Mouse (Mus musculus) adrenal gland, postnatal 10 days (tissue): ENCODE measurements around the gene Lrmp. TPM values are rescaled to one million over a fixed set of nuclear protein-coding genes. Genes with fewer than 3 reads are reported as not detected.
"Not testable (repeated sequence)": the region's sequence is repeated elsewhere in the genome, so short reads cannot be mapped to it uniquely, and the experiment has no call there.

Source experiments
- DNase-seq: peaks from one replicate; pipeline ENCODE4 v3.0.0; 2021; ENCODE audit warnings: mixed read lengths
- total RNA-seq, 2 experiments: library from RNA; stranded (reverse); gene quantifications; 2 replicates each; pipeline ENCODE4 v1.2.3; 2021

Gene Lrmp
- total RNA-seq, 2 experiments from 2014 or later: 5.8 to 7.4 TPM

- no peak for DNase-seq
These were observed 11.1 kb upstream of the Lrmp start for GRCm38 (mm10) chr6:145104241-145104939.

- DNase-seq: no peak
These were observed 10.0 kb upstream of the Lrmp start for GRCm38 (mm10) chr6:145105439-145105838.

GRCm38 (mm10) chr6:145106163-145106842, 9.2 kb upstream of the Lrmp start:
- no peak for DNase-seq

- no peak for DNase-seq
These were observed 4.7 kb upstream of the Lrmp start for GRCm38 (mm10) chr6:145110786-145111185.

- DNase-seq: peak; percentile 51
These were observed 2.6 kb upstream of the Lrmp start for GRCm38 (mm10) chr6:145112865-145113264.

GRCm38 (mm10) chr6:145114561-145114960, 892 bp upstream of the Lrmp start:
- no peak for DNase-seq

- DNase-seq: no peak
These were observed 732 bp downstream of the Lrmp start for GRCm38 (mm10) chr6:145116098-145116672.

- DNase-seq: no peak
These were observed 4.6 kb downstream of the Lrmp start for GRCm38 (mm10) chr6:145120086-145120485.

- DNase-seq: peak; percentile 23
These were observed 5.5 kb downstream of the Lrmp start for GRCm38 (mm10) chr6:145120787-145121589.

GRCm38 (mm10) chr6:145121590-145122420, 6.4 kb downstream of the Lrmp start:
- DNase-seq: no peak

- DNase-seq: no peak
These were observed 7.1 kb downstream of the Lrmp start for GRCm38 (mm10) chr6:145122423-145123059.

GRCm38 (mm10) chr6:145123136-145124060, 7.9 kb downstream of the Lrmp start:
- no peak for DNase-seq

- DNase-seq: no peak
These were observed 9.2 kb downstream of the Lrmp start for GRCm38 (mm10) chr6:145124621-145125020.

- DNase-seq: peak; percentile 37
These were observed 10.2 kb downstream of the Lrmp start for GRCm38 (mm10) chr6:145125591-145126113.

- DNase-seq: no peak
These were observed 12.2 kb downstream of the Lrmp start for GRCm38 (mm10) chr6:145127652-145128051.

GRCm38 (mm10) chr6:145129563-145129962, 14.1 kb downstream of the Lrmp start:
- DNase-seq: no peak

- DNase-seq: no peak
These were observed 16.5 kb downstream of the Lrmp start for GRCm38 (mm10) chr6:145131991-145132390.

- DNase-seq: not testable (repeated sequence)
These were observed 17.5 kb downstream of the Lrmp start for GRCm38 (mm10) chr6:145132969-145133368.

- DNase-seq: no peak
These were observed 19.8 kb downstream of the Lrmp start for GRCm38 (mm10) chr6:145135295-145135694.

GRCm38 (mm10) chr6:145135804-145136203, 20.4 kb downstream of the Lrmp start:
- DNase-seq: no peak
